Mouse (Mus musculus) limb, embryonic 12.5 days (tissue): ENCODE data around the gene Agxt2. TPM values are rescaled to one million over a fixed set of nuclear protein-coding genes. Genes with fewer than 3 reads are reported as not detected.

ENCODE experiments used
- ATAC-seq: fragments of 200-750 bp; cut with Nextera tagmentation; 2 replicates; pipeline ENCODE4 v1.8.0; 2017; ENCODE audit warnings: low read depth, moderate TSS enrichment; ENCODE audit not compliant: insufficient number of reproducible peaks, insufficient read depth, low FRiP score, low TSS enrichment
- H3K27ac ChIP-seq: fragments of 300-500 bp; sonication (generic); 2 replicates; pipeline ENCODE4 v1.5.1; 2016; ENCODE audit warnings: mild to moderate bottlenecking, moderate library complexity
- H3K27me3 ChIP-seq: fragments of 300-500 bp; sonication (generic); 2 replicates; pipeline ENCODE4 v1.6.1; 2016; ENCODE audit warnings: mild to moderate bottlenecking, moderate library complexity
- H3K36me3 ChIP-seq: fragments of 300-500 bp; sonication (generic); 2 replicates; pipeline ENCODE4 v1.6.1; 2016; ENCODE audit warnings: mild to moderate bottlenecking, moderate library complexity
- H3K4me1 ChIP-seq: fragments of 300-500 bp; sonication (generic); replicated peaks from 2 replicates; pipeline ENCODE4 v1.6.1; 2016
- H3K4me2 ChIP-seq: fragments of 300-500 bp; sonication (generic); 2 replicates; pipeline ENCODE4 v1.6.1; 2016; ENCODE audit warnings: mild to moderate bottlenecking, moderate library complexity
- H3K4me3 ChIP-seq: fragments of 300-500 bp; sonication (generic); replicated peaks from 2 replicates; pipeline ENCODE4 v1.5.1; 2016; ENCODE audit warnings: mild to moderate bottlenecking
- H3K9ac ChIP-seq: fragments of 300-500 bp; sonication (generic); replicated peaks from 2 replicates; pipeline ENCODE4 v1.6.1; 2016; ENCODE audit warnings: mild to moderate bottlenecking, moderate library complexity
- H3K9me3 ChIP-seq: fragments of 300-500 bp; sonication (generic); 2 replicates; pipeline ENCODE4 v1.6.1; 2016; ENCODE audit warnings: mild to moderate bottlenecking, moderate library complexity
- WGBS: fragments of 180-500 bp; shearing (Covaris S2); methylation state at CpG from one replicate; pipeline ENCODE4 v1.1.7; 2016; 5-methylcytosine and 5-hydroxymethylcytosine counted together
- polyA plus RNA-seq: library from polyadenylated mRNA; unstranded; fragments of >200 nt; fragmentation: Nextera tagmentation; extraction: Ambion mirVana; gene quantifications from 2 replicates; pipeline ENCODE4 v1.2.1, GENCODE M21; 2016

The Agxt2 gene
- polyA plus RNA-seq, 1 experiment from 2014 or later = not detected

DNA sequence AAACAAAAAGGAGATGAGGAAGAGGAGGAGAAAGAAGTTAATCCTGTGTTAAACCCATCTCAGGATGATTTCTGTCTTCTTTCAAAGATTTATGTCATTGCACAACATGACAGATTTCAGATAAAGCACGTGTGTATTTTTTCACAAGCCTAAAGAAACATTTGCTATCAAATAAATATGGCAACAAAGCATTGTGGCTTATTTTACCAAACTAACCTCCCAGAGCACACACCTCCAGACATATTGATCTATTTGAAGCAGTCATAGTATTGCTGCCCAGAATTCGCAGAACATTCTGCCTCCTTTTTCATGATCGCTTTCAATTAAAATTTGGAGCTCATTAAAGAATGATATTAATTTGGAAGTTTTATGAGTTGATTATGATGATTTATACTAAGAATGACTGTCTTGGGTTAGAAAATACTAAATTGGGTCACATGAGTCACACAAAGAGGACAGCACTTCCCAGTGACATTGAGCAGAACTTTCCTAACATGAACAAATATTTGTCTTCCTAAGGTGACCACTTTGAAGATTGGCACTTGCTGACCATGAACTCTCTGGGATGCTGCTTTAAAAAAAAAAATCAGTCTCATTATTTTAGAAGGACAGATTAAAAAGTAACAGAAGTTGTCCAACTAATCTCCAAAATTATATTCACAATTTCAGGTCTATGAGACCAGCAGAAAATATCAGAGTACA, 21.6 kb downstream of the Agxt2 start:
- H3K27me3 ChIP-seq = no peaks in the 10 kb centered on the region
- H3K9me3 ChIP-seq = no peaks in the 10 kb centered on the region
- no peak overlapping the region for H3K4me3 ChIP-seq
- no peaks in the 10 kb centered on the region for H3K36me3 ChIP-seq
- 90% methylated on average over 3 of the region's 3 CpGs for WGBS
- no peak overlapping the region for H3K4me2 ChIP-seq
- H3K4me1 ChIP-seq = peaks cover 7% of the 10 kb centered on the region; the same call in 1 of the 2 replicates
- H3K9ac ChIP-seq = no peak overlapping the region
- H3K27ac ChIP-seq = no peak overlapping the region
- ATAC-seq = no peak

- Histone ChIP-seq H3K27me3 (no peaks in the 10 kb centered on the region), H3K4me1 (no peaks in the 10 kb centered on the region), H3K4me3 (no peak overlapping the region), H3K27ac (no peak overlapping the region), H3K4me2 (no peak overlapping the region), H3K36me3 (no peaks in the 10 kb centered on the region), H3K9ac (no peak overlapping the region), H3K9me3 (no peaks in the 10 kb centered on the region)
- no peak for ATAC-seq
- WGBS = 80% methylated on average over 2 of the region's 2 CpGs
These were observed 28.9 kb downstream of the Agxt2 start for GRCm38 (mm10) chr15:10387263-10387662.

DNA sequence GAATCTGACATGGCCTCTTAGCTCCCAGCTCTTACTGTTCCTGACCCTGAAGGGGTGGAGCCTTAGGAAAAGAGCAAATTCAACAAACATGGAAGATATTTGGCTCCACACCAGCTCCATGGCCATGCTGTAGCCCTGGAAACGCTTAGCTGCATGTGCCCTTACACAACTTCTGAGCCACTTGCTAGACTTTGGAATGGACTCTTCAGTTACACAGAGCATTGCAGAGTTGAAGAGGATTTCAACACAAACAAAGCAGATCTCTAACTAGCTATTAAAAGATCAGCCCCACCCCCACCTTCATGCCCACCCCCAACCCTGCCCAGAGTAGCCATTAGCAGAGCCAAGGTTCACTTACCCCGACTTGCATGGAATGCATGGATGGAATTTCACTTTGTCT, 41.5 kb downstream of the Agxt2 start:
- WGBS = 78% methylated on average over 2 of the region's 2 CpGs
- Histone ChIP-seq H3K27me3 (no peaks in the 10 kb centered on the region), H3K4me2 (no peak overlapping the region), H3K4me1 (no peaks in the 10 kb centered on the region), H3K27ac (no peak overlapping the region), H3K4me3 (no peak overlapping the region), H3K9me3 (no peaks in the 10 kb centered on the region), H3K36me3 (no peaks in the 10 kb centered on the region), H3K9ac (no peak overlapping the region)
- no peak for ATAC-seq

- ATAC-seq = no peak
- H3K4me1 ChIP-seq = no peaks in the 10 kb centered on the region
- no peaks in the 10 kb centered on the region for H3K9me3 ChIP-seq
- H3K4me3 ChIP-seq = no peak overlapping the region
- H3K27me3 ChIP-seq = no peaks in the 10 kb centered on the region
- H3K4me2 ChIP-seq = no peak overlapping the region
- H3K9ac ChIP-seq = no peak overlapping the region
- 79% methylated on average over 3 of the region's 3 CpGs for WGBS
- no peak overlapping the region for H3K27ac ChIP-seq
- no peaks in the 10 kb centered on the region for H3K36me3 ChIP-seq
These were observed 42.1 kb downstream of the Agxt2 start for GRCm38 (mm10) chr15:10400415-10400814.

- Histone ChIP-seq H3K4me3 (no peak overlapping the region), H3K9me3 (no peaks in the 10 kb centered on the region), H3K4me1 (no peaks in the 10 kb centered on the region), H3K27me3 (no peaks in the 10 kb centered on the region), H3K9ac (no peak overlapping the region), H3K4me2 (no peak overlapping the region), H3K27ac (no peak overlapping the region), H3K36me3 (no peaks in the 10 kb centered on the region)
- ATAC-seq = no peak
- WGBS = 77% methylated on average over 3 of the region's 3 CpGs
These were observed 51.5 kb downstream of the Agxt2 start for GRCm38 (mm10) chr15:10409842-10410241.

DNA sequence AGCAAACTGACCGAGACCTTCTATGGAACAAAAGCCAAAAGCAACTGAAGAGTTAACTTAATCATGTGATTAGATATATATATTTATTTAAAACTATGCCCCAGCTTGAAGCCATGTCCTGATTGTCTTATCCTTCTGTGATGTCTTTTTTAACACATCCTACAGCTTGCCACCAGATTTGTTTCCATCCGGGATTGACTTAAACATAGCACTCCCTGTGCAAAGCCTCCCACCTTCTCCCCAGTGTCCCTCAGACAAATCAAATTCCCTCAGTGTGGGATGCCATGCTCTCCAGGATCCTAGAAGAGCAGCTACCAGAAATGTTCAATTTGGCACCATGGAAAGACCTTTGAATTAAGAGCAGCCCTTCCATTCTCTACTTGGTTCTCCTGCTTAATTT, 52.5 kb downstream of the Agxt2 start:
- 94% methylated on average over 2 of the region's 2 CpGs for WGBS
- no peaks in the 10 kb centered on the region for H3K27me3 ChIP-seq
- no peaks in the 10 kb centered on the region for H3K4me1 ChIP-seq
- no peaks in the 10 kb centered on the region for H3K36me3 ChIP-seq
- H3K27ac ChIP-seq = no peak overlapping the region
- H3K4me2 ChIP-seq = no peak overlapping the region
- H3K9ac ChIP-seq = no peak overlapping the region
- ATAC-seq = no peak
- H3K9me3 ChIP-seq = no peaks in the 10 kb centered on the region
- H3K4me3 ChIP-seq = no peak overlapping the region

- Histone ChIP-seq H3K27me3 (no peaks in the 10 kb centered on the region), H3K9me3 (no peaks in the 10 kb centered on the region), H3K4me1 (no peaks in the 10 kb centered on the region), H3K4me3 (no peak overlapping the region), H3K9ac (no peak overlapping the region), H3K27ac (no peak overlapping the region), H3K4me2 (no peak overlapping the region), H3K36me3 (no peaks in the 10 kb centered on the region)
- no peak for ATAC-seq
- WGBS = 92% methylated on average over 6 of the region's 6 CpGs
These were observed 55.3 kb downstream of the Agxt2 start for GRCm38 (mm10) chr15:10413656-10414055.

DNA sequence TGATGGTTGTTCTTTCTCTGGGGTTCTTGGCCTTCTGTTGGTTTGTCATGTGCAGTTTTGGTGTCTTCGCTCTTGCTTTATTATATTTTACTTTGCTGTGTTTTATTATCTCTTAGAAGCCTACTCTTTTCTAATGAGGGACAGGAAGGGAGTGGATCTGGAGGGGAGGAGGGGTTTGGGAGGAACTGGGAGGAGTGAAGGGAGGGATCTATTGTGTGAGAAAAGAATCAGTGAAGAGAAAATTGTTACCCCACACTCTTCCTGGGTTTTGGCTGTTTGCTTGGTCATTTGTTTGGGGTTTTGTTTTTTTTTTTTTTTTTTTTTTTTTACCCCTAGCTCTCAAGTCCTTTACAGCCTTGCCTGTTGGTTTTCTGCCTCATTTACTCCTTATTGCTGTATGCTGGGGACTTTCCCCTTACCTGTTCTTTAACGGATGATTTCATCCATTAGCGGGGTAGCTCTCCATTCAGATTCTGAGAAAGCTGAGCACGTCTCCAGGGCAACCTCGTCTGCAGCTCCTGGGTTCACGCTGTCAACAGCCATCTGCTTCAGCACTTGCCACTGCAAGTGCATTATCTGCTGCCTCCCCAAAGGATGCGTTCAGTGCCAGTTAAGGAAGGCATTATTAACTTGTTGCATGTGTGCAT, 62.9 kb downstream of the Agxt2 start:
- Histone ChIP-seq H3K4me3 (no peak overlapping the region), H3K4me2 (no peak overlapping the region), H3K36me3 (no peaks in the 10 kb centered on the region), H3K4me1 (no peaks in the 10 kb centered on the region), H3K9me3 (no peaks in the 10 kb centered on the region), H3K27ac (no peak overlapping the region), H3K9ac (no peak overlapping the region), H3K27me3 (no peaks in the 10 kb centered on the region)
- 37% methylated on average over 7 of the region's 7 CpGs for WGBS
- ATAC-seq = no peak

GRCm38 (mm10) chr15:10421785-10422144, 63.4 kb downstream of the Agxt2 start:
- no peak for ATAC-seq
- Histone ChIP-seq H3K4me3 (no peak overlapping the region), H3K9ac (no peak overlapping the region), H3K27me3 (no peaks in the 10 kb centered on the region), H3K4me1 (no peaks in the 10 kb centered on the region), H3K27ac (no peak overlapping the region), H3K4me2 (no peak overlapping the region), H3K9me3 (no peaks in the 10 kb centered on the region), H3K36me3 (no peaks in the 10 kb centered on the region)
- 86% methylated on average over 1 of the region's 1 CpGs for WGBS

DNA sequence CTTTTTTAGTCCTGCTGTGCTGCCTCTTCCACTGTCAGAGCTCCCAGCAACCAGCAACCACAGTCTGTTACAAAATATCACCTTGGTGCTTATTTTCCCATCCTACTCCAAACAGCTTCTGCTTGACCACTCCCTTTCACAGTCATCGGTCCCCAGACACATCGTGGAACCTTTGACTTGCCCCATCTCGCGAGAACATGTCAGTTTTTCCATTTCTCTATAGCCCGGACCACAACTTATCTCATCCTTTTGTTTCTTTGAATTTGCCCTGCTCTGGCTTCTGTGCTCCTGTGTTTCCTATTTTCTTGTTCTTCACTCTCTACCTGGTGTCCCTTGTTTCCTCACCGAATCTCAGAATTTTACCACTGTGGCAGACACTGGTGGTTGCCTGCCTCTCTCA, 67.8 kb downstream of the Agxt2 start:
- H3K9me3 ChIP-seq = no peaks in the 10 kb centered on the region

DNA sequence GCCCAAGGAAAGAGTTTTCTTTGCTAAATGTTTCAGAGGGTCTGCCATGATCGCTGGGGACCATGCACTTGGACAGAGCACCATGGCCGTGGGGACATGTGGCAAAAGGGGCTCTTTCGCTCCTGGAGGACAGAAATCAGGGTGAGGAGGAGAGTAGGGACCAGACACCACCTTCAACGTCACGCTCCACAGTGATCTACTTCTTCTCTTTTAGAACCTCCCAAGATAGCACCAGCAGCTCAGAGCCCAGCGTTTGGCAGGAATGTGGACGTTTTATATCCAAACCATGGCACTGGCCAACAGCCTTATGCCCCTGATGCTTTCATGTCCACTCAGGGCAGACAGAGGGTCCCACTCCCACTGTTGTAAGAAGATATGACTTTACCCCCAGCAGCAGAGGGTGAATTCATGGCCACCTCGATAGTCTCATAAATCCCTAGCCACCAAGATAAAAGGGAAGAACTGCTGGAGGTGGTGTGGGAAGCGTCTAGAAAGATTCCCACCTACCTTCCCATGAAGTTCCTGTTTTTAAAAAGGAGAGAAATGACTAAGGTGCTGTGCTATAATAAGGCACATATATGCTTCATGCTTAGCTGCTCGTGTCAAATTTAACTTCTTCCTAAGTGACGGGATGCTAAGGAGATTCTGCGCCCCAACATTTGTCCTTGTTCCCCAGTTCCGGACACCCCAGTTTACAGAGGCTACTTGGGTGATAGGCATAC, 68.4 kb downstream of the Agxt2 start:
- no peaks in the 10 kb centered on the region for H3K4me1 ChIP-seq
- H3K36me3 ChIP-seq = no peaks in the 10 kb centered on the region
- H3K4me2 ChIP-seq = no peak overlapping the region
- H3K27ac ChIP-seq = no peak overlapping the region
- ATAC-seq = no peak
- no peaks in the 10 kb centered on the region for H3K27me3 ChIP-seq
- WGBS = 87% methylated on average over 13 of the region's 13 CpGs
- H3K4me3 ChIP-seq = no peak overlapping the region
- H3K9ac ChIP-seq = no peak overlapping the region
- no peaks in the 10 kb centered on the region for H3K9me3 ChIP-seq

More for the DNA sequence above, 67.8 kb downstream of the Agxt2 start:
- H3K36me3 ChIP-seq = no peaks in the 10 kb centered on the region
- no peaks in the 10 kb centered on the region for H3K4me1 ChIP-seq
- 92% methylated on average over 6 of the region's 6 CpGs for WGBS
- no peak overlapping the region for H3K4me2 ChIP-seq
- H3K4me3 ChIP-seq = no peak overlapping the region
- no peaks in the 10 kb centered on the region for H3K27me3 ChIP-seq
- ATAC-seq = no peak
- no peak overlapping the region for H3K27ac ChIP-seq
- no peak overlapping the region for H3K9ac ChIP-seq
